Mouse (Mus musculus): ENCODE data around the gene Nfic. TPM values are rescaled to one million over a fixed set of nuclear protein-coding genes. Genes with fewer than 3 reads are reported as not detected.

Gene Nfic
- polyA plus RNA-seq, 2 experiments, result 38.1 to 98.9 TPM

DNA sequence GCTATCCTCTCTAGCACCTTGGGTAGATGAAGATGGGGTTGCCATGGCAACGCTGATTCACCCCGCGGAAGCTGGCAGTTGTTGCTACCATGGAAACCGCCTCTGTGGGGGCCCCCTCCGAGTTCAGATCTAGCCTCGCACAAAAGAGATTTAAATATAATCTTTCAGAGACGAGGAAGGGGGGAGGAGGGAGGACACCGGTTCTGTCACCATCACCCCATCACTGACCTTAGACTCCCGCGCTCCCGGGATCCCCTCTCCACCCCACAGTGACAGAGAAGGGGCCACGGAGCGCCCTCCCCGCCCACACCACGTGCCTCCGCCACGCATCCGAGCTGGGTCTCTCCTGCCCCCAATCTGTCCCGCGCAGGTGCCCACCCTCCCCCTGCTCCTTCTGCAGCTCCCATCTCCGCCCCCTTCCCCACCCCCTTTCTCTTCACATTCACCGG is 17.6 kb upstream of the Nfic start:
- no peaks in the 10 kb centered on the region for H3K36me3 ChIP-seq (ENCODE audit: control insufficient read depth, insufficient read depth, low read length)
- no peaks in the 10 kb centered on the region for H3K9me3 ChIP-seq (ENCODE audit: control insufficient read depth, low read length)
- H3K27me3 ChIP-seq (ENCODE audit: control insufficient read depth, insufficient read depth, low read length), result peaks cover 46% of the 10 kb centered on the region
- ATAC-seq (ENCODE audit: low FRiP score, low read depth) (no peak), DNase-seq (ENCODE audit: low spot score) (no peak)
- H3K4me1 ChIP-seq (ENCODE audit: control insufficient read depth, insufficient read depth, low read length), result no peaks in the 10 kb centered on the region
- H3K27ac ChIP-seq (replicated peaks; ENCODE audit: low read depth, low read length), result no peak overlapping the region
- no peak overlapping the region; the same call in 1 of the 2 replicates for H3K4me3 ChIP-seq (replicated peaks; ENCODE audit: low read length)
- no peak for TF ChIP-seq POLR2A (IDR thresholded peaks at IDR 0.05; ENCODE audit: borderline replicate concordance, extremely low read depth, insufficient read depth, insufficient read length)
- WGBS, result 1% methylated on average over 20 of the region's 22 CpGs
- no peak overlapping the region for H3K4me2 ChIP-seq (replicated peaks; ENCODE audit: low read depth, low read length, severe bottlenecking)
- no peak overlapping the region for H3K9ac ChIP-seq (ENCODE audit: low read depth, low read length, severe bottlenecking)

GRCm38 (mm10) chr10:81472403-81473002 is 17.1 kb upstream of the Nfic start:
- ATAC-seq (ENCODE audit: low FRiP score, low read depth), result no peak
- TF ChIP-seq POLR2A (IDR thresholded peaks at IDR 0.05; ENCODE audit: borderline replicate concordance, extremely low read depth, insufficient read depth, insufficient read length), result no peak
- Histone ChIP-seq H3K27me3 (ENCODE audit: control insufficient read depth, insufficient read depth, low read length) (peaks cover 50% of the 10 kb centered on the region), H3K9me3 (ENCODE audit: control insufficient read depth, low read length) (no peaks in the 10 kb centered on the region), H3K36me3 (ENCODE audit: control insufficient read depth, insufficient read depth, low read length) (no peaks in the 10 kb centered on the region), H3K4me3 (replicated peaks; ENCODE audit: low read length) (no peak overlapping the region), H3K27ac (replicated peaks; ENCODE audit: low read depth, low read length) (no peak overlapping the region), H3K9ac (ENCODE audit: low read depth, low read length, severe bottlenecking) (no peak overlapping the region), H3K4me1 (ENCODE audit: control insufficient read depth, insufficient read depth, low read length) (no peaks in the 10 kb centered on the region), H3K4me2 (replicated peaks; ENCODE audit: low read depth, low read length, severe bottlenecking) (no peak overlapping the region)
- DNase-seq (ENCODE audit: low spot score), result no peak
- WGBS, result 7% methylated on average over 15 of the region's 18 CpGs

GRCm38 (mm10) chr10:81470454-81470853 is 15.0 kb upstream of the Nfic start:
- H3K4me3 ChIP-seq (replicated peaks; ENCODE audit: low read length), result no peak overlapping the region
- H3K9me3 ChIP-seq (ENCODE audit: control insufficient read depth, low read length), result no peaks in the 10 kb centered on the region
- H3K36me3 ChIP-seq (ENCODE audit: control insufficient read depth, insufficient read depth, low read length), result no peaks in the 10 kb centered on the region
- no peak for ATAC-seq (ENCODE audit: low FRiP score, low read depth)
- H3K4me1 ChIP-seq (ENCODE audit: control insufficient read depth, insufficient read depth, low read length), result no peaks in the 10 kb centered on the region
- no peak overlapping the region for H3K27ac ChIP-seq (replicated peaks; ENCODE audit: low read depth, low read length)
- no peak overlapping the region for H3K9ac ChIP-seq (ENCODE audit: low read depth, low read length, severe bottlenecking)
- no peak overlapping the region for H3K4me2 ChIP-seq (replicated peaks; ENCODE audit: low read depth, low read length, severe bottlenecking)
- TF ChIP-seq POLR2A (IDR thresholded peaks at IDR 0.05; ENCODE audit: borderline replicate concordance, extremely low read depth, insufficient read depth, insufficient read length), result no peak
- no peak for DNase-seq (ENCODE audit: low spot score)
- H3K27me3 ChIP-seq (ENCODE audit: control insufficient read depth, insufficient read depth, low read length), result peaks cover 50% of the 10 kb centered on the region
- whole genome bisulfite sequencing, result 54% methylated on average over 18 of the region's 18 CpGs

GRCm38 (mm10) chr10:81469253-81469652 is 13.8 kb upstream of the Nfic start:
- TF ChIP-seq POLR2A (IDR thresholded peaks at IDR 0.05; ENCODE audit: borderline replicate concordance, extremely low read depth, insufficient read depth, insufficient read length), result no peak
- no peak overlapping the region for H3K4me2 ChIP-seq (replicated peaks; ENCODE audit: low read depth, low read length, severe bottlenecking)
- 78% methylated on average over 5 of the region's 5 CpGs for WGBS
- no peaks in the 10 kb centered on the region for H3K36me3 ChIP-seq (ENCODE audit: control insufficient read depth, insufficient read depth, low read length)
- H3K27ac ChIP-seq (replicated peaks; ENCODE audit: low read depth, low read length), result no peak overlapping the region
- DNase-seq (ENCODE audit: low spot score), result no peak
- no peak for ATAC-seq (ENCODE audit: low FRiP score, low read depth)
- 0 out of 2 replicates have a peak, but pooled peaks cover 6% of the 10 kb centered on the region for H3K4me1 ChIP-seq (ENCODE audit: control insufficient read depth, insufficient read depth, low read length)
- H3K9me3 ChIP-seq (ENCODE audit: control insufficient read depth, low read length), result no peaks in the 10 kb centered on the region
- H3K9ac ChIP-seq (ENCODE audit: low read depth, low read length, severe bottlenecking), result no peak overlapping the region
- no peak overlapping the region for H3K4me3 ChIP-seq (replicated peaks; ENCODE audit: low read length)
- H3K27me3 ChIP-seq (ENCODE audit: control insufficient read depth, insufficient read depth, low read length), result peaks cover 46% of the 10 kb centered on the region

DNA sequence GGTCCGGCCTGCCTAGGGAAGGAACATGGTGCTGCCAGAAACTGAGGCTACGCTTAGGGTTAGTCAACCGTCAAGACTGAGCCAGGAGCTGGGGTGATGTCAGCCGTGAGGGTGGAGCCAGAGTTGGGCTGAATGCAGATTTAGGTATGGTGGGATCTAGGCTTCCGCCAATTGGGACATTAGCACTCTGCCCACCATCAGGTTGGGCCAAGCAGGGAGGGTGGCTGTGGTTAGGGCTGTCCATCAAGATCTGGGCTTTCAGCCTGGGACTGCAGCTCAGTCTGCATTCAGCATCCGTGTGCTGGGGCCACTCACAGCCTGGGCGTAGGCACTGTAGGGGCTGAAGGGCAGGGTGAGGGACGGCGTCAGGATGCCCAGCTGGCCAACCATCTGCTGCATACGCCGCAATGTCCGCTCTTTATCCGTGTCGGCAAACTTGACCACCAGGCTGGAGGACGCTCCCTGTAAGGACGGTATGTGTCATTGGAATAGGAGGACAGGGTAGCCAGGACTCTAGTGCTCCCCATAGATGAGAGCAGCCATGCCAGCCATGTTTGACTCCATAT is 12.3 kb upstream of the Nfic start:
- H3K27ac ChIP-seq (replicated peaks; ENCODE audit: low read depth, low read length), result no peak overlapping the region
- H3K4me1 ChIP-seq (ENCODE audit: control insufficient read depth, insufficient read depth, low read length), result 0 out of 2 replicates have a peak, but pooled peaks cover 7% of the 10 kb centered on the region
- WGBS, result 87% methylated on average over 16 of the region's 16 CpGs
- H3K9me3 ChIP-seq (ENCODE audit: control insufficient read depth, low read length), result no peaks in the 10 kb centered on the region
- no peak overlapping the region for H3K4me2 ChIP-seq (replicated peaks; ENCODE audit: low read depth, low read length, severe bottlenecking)
- peaks cover 46% of the 10 kb centered on the region for H3K27me3 ChIP-seq (ENCODE audit: control insufficient read depth, insufficient read depth, low read length)
- no peak for DNase-seq (ENCODE audit: low spot score)
- TF ChIP-seq POLR2A (IDR thresholded peaks at IDR 0.05; ENCODE audit: borderline replicate concordance, extremely low read depth, insufficient read depth, insufficient read length), result no peak
- H3K4me3 ChIP-seq (replicated peaks; ENCODE audit: low read length), result no peak overlapping the region
- no peak for ATAC-seq (ENCODE audit: low FRiP score, low read depth)
- no peaks in the 10 kb centered on the region for H3K36me3 ChIP-seq (ENCODE audit: control insufficient read depth, insufficient read depth, low read length)
- no peak overlapping the region for H3K9ac ChIP-seq (ENCODE audit: low read depth, low read length, severe bottlenecking)
